8 mouse cellular contexts compared by ENCODE assay signal in the genomic region with DNA sequence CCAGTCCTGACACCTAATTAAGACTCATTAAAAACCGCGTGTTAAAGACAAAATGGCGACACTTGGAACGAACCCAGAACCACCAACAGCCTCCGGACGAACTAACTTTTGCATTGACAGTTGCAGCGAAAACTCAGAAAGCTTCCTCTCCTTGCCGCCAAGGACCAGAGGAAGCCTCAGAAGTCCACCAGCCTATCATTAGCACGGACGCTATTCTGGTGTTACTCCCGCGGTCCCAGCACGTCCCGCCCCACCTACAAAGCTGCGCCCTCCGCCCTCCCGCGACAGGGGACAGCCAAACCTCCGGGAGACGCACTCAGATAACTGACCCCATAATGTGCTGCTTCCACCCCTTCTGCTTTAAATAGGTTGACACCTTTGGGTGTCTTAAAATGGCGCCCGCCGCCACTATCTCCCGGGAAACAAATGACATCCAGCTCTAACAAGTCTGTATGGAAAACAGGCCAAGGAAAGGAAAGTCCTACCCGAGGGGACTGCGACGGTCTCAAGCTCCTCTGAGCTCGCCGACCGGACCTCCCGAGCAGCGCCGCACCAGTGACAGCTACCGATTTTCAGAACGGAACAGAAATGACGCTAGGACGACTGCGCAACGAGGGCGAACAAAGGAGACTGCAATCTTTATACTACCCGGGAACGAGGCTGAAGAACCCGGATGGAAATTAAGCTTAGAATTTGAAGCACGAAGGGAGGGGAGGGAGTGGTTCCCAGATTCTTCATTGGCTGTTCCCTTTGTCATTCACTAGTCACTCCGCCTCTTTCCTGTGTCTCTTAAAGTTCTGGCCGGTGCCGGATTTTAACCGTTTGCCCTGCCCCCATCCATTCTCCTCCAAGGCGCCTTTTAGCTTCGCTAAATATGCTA. TPM values are rescaled to one million over a fixed set of nuclear protein-coding genes. Genes with fewer than 3 reads are reported as not detected.
A peak's percentile ranks its signal among the peaks of the same experiment; 100 is the strongest.
DNase-seq lines count a peak whose midpoint lies in the region; ATAC-seq lines count a peak whose summit lies in the region.

Gene Rbmx (minus strand): TSS at position 670 of the 880 bp plus-strand sequence.

- peak within 1 kb of the TSS; percentile 90 for H3K27ac ChIP-seq in brown adipose tissue, adult 24 weeks (replicated peaks; ENCODE audit: low read depth, low read length)
- peak within 1 kb of the TSS; percentile 95 for H3K27ac ChIP-seq in heart, embryonic 13.5 days (replicated peaks)
- peak within 1 kb of the TSS; percentile 95 for H3K27ac ChIP-seq in liver, embryonic 12.5 days
- H3K27ac ChIP-seq in stomach, embryonic 15.5 days, result peak within 1 kb of the TSS; percentile 93

- peak; percentile 81 for ATAC-seq in heart, embryonic 13.5 days (ENCODE audit: extremely low read depth, insufficient number of reproducible peaks, low FRiP score, low TSS enrichment)
- ATAC-seq in liver, embryonic 12.5 days, result peak; percentile 91
- peak; percentile 96 for ATAC-seq in stomach, embryonic 15.5 days (ENCODE audit: insufficient read depth, low FRiP score, low read depth)

- peak within 1 kb of the TSS; percentile 68 for H3K4me2 ChIP-seq in heart, embryonic 13.5 days
- peak within 1 kb of the TSS; percentile 63 for H3K4me2 ChIP-seq in liver, embryonic 12.5 days
- peak within 1 kb of the TSS; percentile 45 for H3K4me2 ChIP-seq in stomach, embryonic 15.5 days

- WGBS in heart, embryonic 13.5 days, result 15% methylated on average over 50 of the region's 50 CpGs
- 10% methylated on average over 50 of the region's 50 CpGs for WGBS in liver, embryonic 12.5 days (ENCODE audit: insufficient replicate concordance)
- WGBS in stomach, embryonic 15.5 days, result 22% methylated on average over 50 of the region's 50 CpGs

- H3K36me3 ChIP-seq in heart, embryonic 13.5 days, result peaks cover 28% of the 10 kb centered on the region
- H3K36me3 ChIP-seq in liver, embryonic 12.5 days, result peaks cover 28% of the 10 kb centered on the region
- no peaks in the 10 kb centered on the region; the same call in 1 of the 2 replicates for H3K36me3 ChIP-seq in stomach, embryonic 15.5 days

- DNase-seq in CD4-positive, CD25-positive, alpha-beta regulatory T cell, adult 2 months (ENCODE audit: low read depth, low spot score), result peak; percentile 91
- peak; percentile 64 for DNase-seq in fat pad, adult 2 months (ENCODE audit: extremely low read depth, low read depth, low spot score)
- peak; percentile 87 for DNase-seq in kidney, postnatal 10 days
- peak; percentile 77 to 81 for DNase-seq in natural killer cell, adult 2 months (ENCODE audit: low spot score in 2 of 2)

- no peaks in the 10 kb centered on the region for H3K27me3 ChIP-seq in heart, embryonic 13.5 days (replicated peaks)
- H3K27me3 ChIP-seq in liver, embryonic 12.5 days (replicated peaks), result no peaks in the 10 kb centered on the region
- no peaks in the 10 kb centered on the region for H3K27me3 ChIP-seq in stomach, embryonic 15.5 days (replicated peaks)

- H3K9ac ChIP-seq in heart, embryonic 13.5 days, result peak within 1 kb of the TSS; percentile 85
- H3K9ac ChIP-seq in liver, embryonic 12.5 days, result peak within 1 kb of the TSS; percentile 76
- H3K9ac ChIP-seq in stomach, embryonic 15.5 days, result peak within 1 kb of the TSS; percentile 54; the same call in 1 of the 2 replicates

- H3K4me1 ChIP-seq in brown adipose tissue, adult 24 weeks (ENCODE audit: control insufficient read depth, insufficient read depth, insufficient read length, low read length), result no peaks in the 10 kb centered on the region
- H3K4me1 ChIP-seq in heart, embryonic 13.5 days, result no peaks in the 10 kb centered on the region
- no peaks in the 10 kb centered on the region for H3K4me1 ChIP-seq in liver, embryonic 12.5 days
- no peaks in the 10 kb centered on the region for H3K4me1 ChIP-seq in stomach, embryonic 15.5 days

- H3K4me3 ChIP-seq in brown adipose tissue, adult 24 weeks (ENCODE audit: insufficient read depth, low read depth, low read length), result peak within 1 kb of the TSS; percentile 89
- H3K4me3 ChIP-seq in heart, embryonic 13.5 days, result peak within 1 kb of the TSS; percentile 64
- peak within 1 kb of the TSS; percentile 68 for H3K4me3 ChIP-seq in liver, embryonic 12.5 days
- peak within 1 kb of the TSS; percentile 59 for H3K4me3 ChIP-seq in stomach, embryonic 15.5 days (replicated peaks)

- H3K9me3 ChIP-seq in heart, embryonic 13.5 days, result no peaks in the 10 kb centered on the region
- no peaks in the 10 kb centered on the region for H3K9me3 ChIP-seq in liver, embryonic 12.5 days (replicated peaks)
- H3K9me3 ChIP-seq in stomach, embryonic 15.5 days, result no peaks in the 10 kb centered on the region

RNA-seq across cellular contexts. Expression of gene Rbmx, which starts in this region (rescaled TPM):
- 13.7 and 18.0 TPM in 2 replicates for polyA plus RNA-seq in brown adipose tissue, adult 24 weeks (2012; ENCODE audit: insufficient read depth, insufficient read length, missing spikeins)
- polyA plus RNA-seq in heart, embryonic 13.5 days (2015; fragmentation: Nextera tagmentation; extraction: Ambion mirVana), result 74.8 and 75.8 TPM in 2 replicates
- 36.4 and 37.2 TPM in 2 replicates for polyA plus RNA-seq in liver, embryonic 12.5 days (2016; fragmentation: Nextera tagmentation; extraction: Ambion mirVana)
- polyA plus RNA-seq in stomach, embryonic 15.5 days (2015; fragmentation: Nextera tagmentation; extraction: Ambion mirVana), result 86.2 and 98.5 TPM in 2 replicates

Comparison
In these comparisons a context has a peak if more than half of its experiments do, and no peak if none do; other contexts are left out.
1. Peak in every context shown above with its lines: DNase-seq, ATAC-seq, H3K4me3 ChIP-seq and H3K27ac ChIP-seq.